Mouse (Mus musculus): ENCODE measurements around the gene Ceacam16.

Ceacam16 gene

GRCm38 (mm10) chr7:19816224-19816771, 44.8 kb downstream of the Ceacam16 start:
- DNase-seq (ENCODE audit: low read depth, low spot score), result peak; percentile 92

- no peak for DNase-seq (ENCODE audit: low read depth, low spot score)
Measured at GRCm38 (mm10) chr7:19815296-19816223, 45.5 kb downstream of the Ceacam16 start.

DNA sequence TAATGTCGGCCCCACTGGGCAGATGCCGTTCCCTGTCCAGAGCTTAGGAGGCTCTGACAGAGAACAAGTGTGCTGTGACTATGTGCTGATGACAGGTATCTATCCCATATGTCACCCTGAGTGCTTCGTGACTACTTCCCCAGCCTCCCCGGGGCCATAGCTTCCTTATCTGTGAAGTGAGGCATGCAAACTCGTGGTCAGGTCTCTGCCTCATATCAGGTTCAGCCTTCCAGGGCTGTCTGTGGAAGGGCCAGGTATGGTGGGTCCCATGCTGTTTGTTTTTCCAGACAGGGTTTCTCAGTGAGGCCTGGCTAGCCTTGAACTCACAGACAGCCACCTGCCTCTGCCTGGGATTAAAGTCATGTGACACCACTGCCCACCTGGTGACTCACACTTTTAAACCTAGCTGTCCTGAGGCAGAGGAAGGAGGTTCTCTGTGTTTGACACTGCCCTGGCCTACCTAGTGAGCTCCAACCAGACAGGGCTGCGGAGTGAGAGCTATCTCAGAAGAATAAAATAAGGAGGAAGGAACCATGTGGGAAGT, 47.4 kb downstream of the Ceacam16 start:
- DNase-seq (ENCODE audit: low read depth, low spot score), result no peak

DNA sequence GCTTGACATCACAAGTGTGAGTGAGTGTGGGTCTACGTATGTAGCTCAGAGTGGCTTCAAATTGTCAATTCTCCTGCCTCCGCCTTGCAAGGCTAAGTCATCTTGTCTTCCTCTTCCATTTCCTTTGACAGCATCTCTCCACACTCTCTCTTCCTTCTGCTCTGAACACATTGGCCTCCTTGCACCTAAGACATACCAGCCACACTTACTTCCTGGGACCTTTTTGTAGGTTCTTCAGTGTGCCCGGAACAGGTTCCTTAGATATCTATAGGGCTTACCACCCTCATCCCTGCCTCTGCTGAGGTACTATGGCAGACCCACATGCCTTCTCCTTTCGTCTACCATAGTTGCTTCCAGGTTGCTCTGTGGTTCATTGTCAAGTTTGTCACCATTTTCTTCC, 47.9 kb downstream of the Ceacam16 start:
- no peak for DNase-seq (ENCODE audit: low read depth, low spot score)

DNA sequence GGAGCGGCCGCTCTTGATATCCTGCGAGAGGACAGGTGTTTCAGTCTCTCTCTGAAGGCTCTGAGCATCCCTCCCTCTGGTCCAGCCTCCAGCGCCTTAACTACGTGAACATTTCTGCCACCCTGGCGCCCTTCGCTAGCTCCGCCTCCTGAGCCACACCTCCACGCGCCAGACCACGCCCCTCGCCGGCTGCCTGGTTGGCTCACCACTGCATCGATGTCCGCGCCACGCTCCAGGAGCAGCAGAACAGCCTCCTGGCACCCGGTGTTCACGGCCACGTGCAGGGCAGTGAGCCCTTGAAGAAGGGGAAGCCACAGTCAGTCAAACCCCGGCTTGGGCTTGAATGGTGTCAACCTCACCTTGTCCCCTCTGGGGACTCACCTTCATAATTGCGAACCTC, 50.0 kb downstream of the Ceacam16 start:
- DNase-seq (ENCODE audit: low read depth, low spot score), result no peak

DNA sequence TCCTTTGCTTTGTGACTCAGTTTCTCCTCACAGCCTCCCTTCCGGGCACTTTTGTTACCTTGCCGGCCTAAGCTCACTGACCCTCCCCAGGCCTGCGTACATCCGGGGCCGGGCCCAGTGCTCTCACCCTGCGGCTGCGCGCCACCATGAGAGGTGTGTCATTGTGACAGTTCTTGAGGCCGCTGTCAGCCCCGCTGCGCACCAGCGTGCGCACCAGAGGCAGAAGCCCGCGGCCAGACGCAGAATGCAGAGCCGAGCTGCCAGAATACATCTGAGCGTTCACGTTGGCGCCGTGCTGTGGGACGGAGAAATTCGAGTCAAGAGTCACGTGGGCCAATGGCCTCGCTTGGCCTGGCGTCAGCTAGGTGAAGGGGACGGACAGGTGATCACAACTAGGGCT, 51.7 kb downstream of the Ceacam16 start:
- DNase-seq (ENCODE audit: low read depth, low spot score), result no peak

DNA sequence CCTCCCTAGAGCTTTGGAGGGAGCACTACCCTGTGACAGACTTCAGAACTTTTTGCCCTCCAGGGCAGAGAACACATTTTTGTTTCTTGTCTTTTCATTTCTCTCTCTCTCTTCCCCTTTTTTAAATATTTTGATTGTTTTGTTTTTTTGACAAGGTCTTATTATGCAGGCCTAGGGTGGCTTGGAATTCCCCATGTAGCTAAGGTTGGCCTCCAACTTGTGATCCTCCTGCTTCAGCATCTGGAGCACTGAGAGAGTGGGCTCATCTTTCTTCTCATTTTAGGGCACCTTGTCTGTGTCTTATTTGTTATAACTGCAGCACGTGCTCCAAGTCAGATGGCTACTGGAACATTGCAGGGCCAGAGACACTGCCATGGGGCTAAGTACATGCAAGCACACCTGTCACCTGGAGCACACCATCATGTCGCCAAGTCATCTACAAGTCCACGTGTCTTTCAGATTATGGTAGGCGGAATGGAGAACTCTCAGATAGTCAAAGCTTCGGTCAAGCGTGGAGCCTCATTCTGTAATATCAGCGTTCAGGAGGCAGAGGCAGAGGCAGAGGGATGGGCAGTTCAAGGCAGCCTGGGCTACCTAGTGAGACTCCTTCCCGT, 54.6 kb downstream of the Ceacam16 start:
- DNase-seq (ENCODE audit: low read depth, low spot score), result peak; percentile 87

DNA sequence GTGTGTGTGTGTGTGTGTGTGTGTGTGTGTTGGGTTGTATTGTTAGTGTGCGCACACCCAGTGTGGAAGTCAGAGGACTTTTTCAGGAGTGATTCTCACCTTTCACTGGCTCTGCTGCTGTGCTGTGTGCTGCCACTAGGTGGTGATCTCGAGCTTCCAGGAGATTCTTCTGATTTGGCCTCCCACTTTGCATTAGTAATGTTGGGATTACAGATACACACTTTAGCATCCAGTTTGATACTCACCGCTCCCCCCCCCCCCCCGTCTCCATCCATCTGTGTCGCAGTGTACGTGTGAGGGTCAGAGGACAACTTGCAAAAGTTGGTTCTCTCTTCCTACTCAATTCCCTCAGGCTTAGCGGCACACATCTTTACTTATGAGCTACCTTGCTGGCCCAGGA, 58.1 kb downstream of the Ceacam16 start:
- DNase-seq (ENCODE audit: low read depth, low spot score), result peak; percentile 71

Measured in A20 (cell line).